Mouse (Mus musculus): ENCODE measurements at regions not wholly inside any gene's neighbourhood (a gene's known extent, or its start where the extent isn't known, plus 50 kb on each side); places are given as distances from the start of the nearest gene placed in this dataset.

DNA sequence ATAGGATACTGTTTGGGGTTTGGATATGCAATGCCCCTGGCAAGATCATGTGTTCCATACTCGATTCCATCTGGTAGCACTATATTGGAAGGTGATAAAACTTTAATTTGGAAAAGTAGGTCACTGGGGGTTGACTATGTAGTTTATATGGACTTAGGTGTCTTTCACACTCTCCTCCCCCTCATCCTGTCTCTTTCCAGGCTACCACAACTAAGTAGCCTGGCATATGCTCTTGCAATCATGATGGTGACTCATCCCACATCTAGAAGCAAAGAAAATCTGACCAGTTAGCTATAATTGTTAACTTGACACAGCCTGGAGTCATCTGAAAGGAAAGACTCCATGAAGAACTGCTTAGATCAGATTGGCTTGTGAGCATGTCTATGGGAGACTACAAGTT is 1154.3 kb downstream of the Adam3 start:
- Histone ChIP-seq H3K4me1 (replicated peaks; ENCODE audit: control insufficient read depth, insufficient read depth, low read length) (no peaks in the 10 kb centered on the region), H3K4me2 (no peak overlapping the region), H3K36me3 (ENCODE audit: control insufficient read depth, insufficient read depth, low read length) (no peaks in the 10 kb centered on the region), H3K27ac (ENCODE audit: low read depth, low read length) (no peak overlapping the region), H3K27me3 (replicated peaks; ENCODE audit: control insufficient read depth, insufficient read depth, low read length) (no peaks in the 10 kb centered on the region), H3K4me3 (ENCODE audit: low read depth, low read length) (no peak overlapping the region), H3K9me3 (ENCODE audit: control insufficient read depth, low read length) (no peaks in the 10 kb centered on the region), H3K9ac (ENCODE audit: low read depth, low read length) (no peak overlapping the region)
- DNase-seq (ENCODE audit: low spot score) (no peak), ATAC-seq (replicated peaks; ENCODE audit: low FRiP score) (no peak)
- 75% methylated on average over 1 of the region's 1 CpGs for WGBS

DNA sequence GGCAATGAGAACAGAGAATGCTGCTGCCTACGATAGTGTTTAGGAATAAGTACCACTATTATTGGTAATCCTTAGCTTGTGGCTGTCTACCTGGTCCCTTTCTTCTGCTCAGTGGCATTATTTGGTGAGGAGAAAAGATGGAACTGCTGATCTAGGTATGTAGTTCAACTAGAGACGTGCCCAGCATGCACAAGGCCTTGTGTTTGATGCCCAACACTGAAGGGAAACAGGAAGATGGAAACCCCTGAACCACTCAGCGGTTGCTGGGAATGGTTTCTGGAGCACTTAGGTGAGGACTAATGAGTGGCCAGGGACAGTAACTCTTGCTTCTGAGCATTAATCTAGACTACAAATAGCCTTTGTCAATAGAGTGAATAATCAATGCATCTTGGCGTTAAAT is 1145.5 kb downstream of the Adam3 start:
- Histone ChIP-seq H3K9me3 (ENCODE audit: control insufficient read depth, low read length) (no peaks in the 10 kb centered on the region), H3K4me2 (no peak overlapping the region), H3K36me3 (ENCODE audit: control insufficient read depth, insufficient read depth, low read length) (no peaks in the 10 kb centered on the region), H3K9ac (ENCODE audit: low read depth, low read length) (no peak overlapping the region), H3K27ac (ENCODE audit: low read depth, low read length) (no peak overlapping the region), H3K4me3 (ENCODE audit: low read depth, low read length) (no peak overlapping the region), H3K4me1 (replicated peaks; ENCODE audit: control insufficient read depth, insufficient read depth, low read length) (no peaks in the 10 kb centered on the region), H3K27me3 (replicated peaks; ENCODE audit: control insufficient read depth, insufficient read depth, low read length) (no peaks in the 10 kb centered on the region)
- ATAC-seq (replicated peaks; ENCODE audit: low FRiP score) (no peak), DNase-seq (ENCODE audit: low spot score) (no peak)
- 84% methylated on average over 4 of the region's 4 CpGs for WGBS

DNA sequence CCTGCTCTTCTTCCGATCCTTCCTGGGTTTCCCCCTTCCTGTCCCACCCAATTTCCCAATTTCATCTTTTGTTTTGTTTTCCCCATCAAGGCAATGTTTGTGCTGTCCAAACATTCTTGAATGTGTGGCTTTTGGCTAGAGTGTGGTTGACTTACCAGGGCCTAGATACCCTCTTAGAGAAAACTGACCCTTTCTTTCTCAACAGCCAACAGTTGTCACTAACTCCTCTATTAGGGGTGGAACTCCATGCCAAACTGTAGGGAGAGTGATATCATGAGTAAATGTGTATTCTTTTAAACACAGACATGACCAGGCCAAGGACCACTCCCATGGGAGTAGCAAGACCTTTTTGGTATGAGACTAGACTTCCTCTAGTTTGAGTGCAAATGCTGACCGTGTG is 1145.0 kb downstream of the Adam3 start:
- Histone ChIP-seq H3K27me3 (replicated peaks; ENCODE audit: control insufficient read depth, insufficient read depth, low read length) (no peaks in the 10 kb centered on the region), H3K9me3 (ENCODE audit: control insufficient read depth, low read length) (no peaks in the 10 kb centered on the region), H3K36me3 (ENCODE audit: control insufficient read depth, insufficient read depth, low read length) (no peaks in the 10 kb centered on the region), H3K4me3 (ENCODE audit: low read depth, low read length) (no peak overlapping the region), H3K4me1 (replicated peaks; ENCODE audit: control insufficient read depth, insufficient read depth, low read length) (no peaks in the 10 kb centered on the region), H3K27ac (ENCODE audit: low read depth, low read length) (no peak overlapping the region), H3K4me2 (no peak overlapping the region), H3K9ac (ENCODE audit: low read depth, low read length) (no peak overlapping the region)
- no peak for DNase-seq (ENCODE audit: low spot score)
- 82% methylated on average over 2 of the region's 2 CpGs for WGBS
- ATAC-seq (replicated peaks; ENCODE audit: low FRiP score) = no peak
